Mouse (Mus musculus) embryonic facial prominence, embryonic 14.5 days (tissue): ENCODE results near the gene Dlg2. TPM values are rescaled to one million over a fixed set of nuclear protein-coding genes. Genes with fewer than 3 reads are reported as not detected.

Experiments
- ATAC-seq: fragments of 200-750 bp; cut with Nextera tagmentation; 2 replicates; pipeline ENCODE4 v1.8.0; 2017; ENCODE audit warnings: low read depth, moderate number of reproducible peaks, moderate TSS enrichment
- DNase-seq: peaks from one replicate; pipeline ENCODE4 v3.0.0-alpha.2; 2015; ENCODE audit warnings: low spot score
- H3K27ac ChIP-seq: fragments of 300-500 bp; sonication (generic); replicated peaks from 2 replicates; pipeline ENCODE4 v1.5.1; 2014; ENCODE audit warnings: low read depth, mild to moderate bottlenecking, low read length, moderate library complexity
- H3K27me3 ChIP-seq: fragments of 300-500 bp; sonication (generic); replicated peaks from 2 replicates; pipeline ENCODE4 v1.6.1; 2014; ENCODE audit warnings: low read length; ENCODE audit not compliant: control insufficient read depth, insufficient read depth
- H3K36me3 ChIP-seq: fragments of 300-500 bp; sonication (generic); 2 replicates; pipeline ENCODE4 v1.6.1; 2014; ENCODE audit warnings: low read length, mixed read lengths; ENCODE audit not compliant: control insufficient read depth, insufficient read depth
- H3K4me1 ChIP-seq: fragments of 300-500 bp; sonication (generic); 2 replicates; pipeline ENCODE4 v1.6.1; 2014; ENCODE audit warnings: antibody characterized with exemption, low read length; ENCODE audit not compliant: control insufficient read depth, insufficient read depth
- H3K4me2 ChIP-seq: fragments of 300-500 bp; sonication (generic); 2 replicates; pipeline ENCODE4 v1.6.1; 2014; ENCODE audit warnings: low read depth, mild to moderate bottlenecking, low read length, moderate library complexity, mixed read lengths
- H3K4me3 ChIP-seq: fragments of 300-500 bp; sonication (generic); 2 replicates; pipeline ENCODE4 v1.5.1; 2014; ENCODE audit warnings: low read depth, mild to moderate bottlenecking, low read length
- H3K9ac ChIP-seq: fragments of 300-500 bp; sonication (generic); 2 replicates; pipeline ENCODE4 v1.6.1; 2014; ENCODE audit warnings: low read depth, mild to moderate bottlenecking, low read length, moderate library complexity, mixed read lengths
- H3K9me3 ChIP-seq: fragments of 300-500 bp; sonication (generic); 2 replicates; pipeline ENCODE4 v1.6.1; 2016; ENCODE audit warnings: low read length; ENCODE audit not compliant: control insufficient read depth
- WGBS: fragments of 180-500 bp; shearing (Covaris S2); extraction: QIAGEN DNeasy Blood & Tissue Kit; methylation state at CpG from one replicate; pipeline ENCODE4 v1.1.7; 2014; 5-methylcytosine and 5-hydroxymethylcytosine counted together
- polyA plus RNA-seq: library from polyadenylated mRNA; unstranded; fragments of >200 nt; fragmentation: Nextera tagmentation; extraction: Ambion mirVana; gene quantifications from 2 replicates; pipeline ENCODE4 v1.2.1, GENCODE M21; 2014

Gene Dlg2
- polyA plus RNA-seq, 1 experiment from 2014 or later, result 5.1 TPM

- no peaks in the 10 kb centered on the region for H3K9me3 ChIP-seq
- H3K36me3 ChIP-seq, result no peaks in the 10 kb centered on the region
- DNase-seq, result peak; percentile 88
- ATAC-seq, result peak; percentile 85
- no peak overlapping the region for H3K9ac ChIP-seq
- 26% methylated on average over 3 of the region's 3 CpGs for WGBS
- H3K4me1 ChIP-seq, result peaks cover 11% of the 10 kb centered on the region; the same call in 1 of the 2 replicates
- no peak overlapping the region for H3K4me2 ChIP-seq
- no peak overlapping the region for H3K4me3 ChIP-seq
- H3K27me3 ChIP-seq, result no peaks in the 10 kb centered on the region
- no peak overlapping the region for H3K27ac ChIP-seq
Observed at GRCm38 (mm10) chr7:92485881-92486710, 2009.6 kb downstream of the Dlg2 start.

- H3K27ac ChIP-seq, result no peak overlapping the region
- no peak overlapping the region for H3K4me3 ChIP-seq
Observed at GRCm38 (mm10) chr7:92486878-92487277, 2010.4 kb downstream of the Dlg2 start.

GRCm38 (mm10) chr7:92492262-92492661 lies 2015.8 kb downstream of the Dlg2 start:
- DNase-seq, result peak; percentile 33
- no peak overlapping the region for H3K4me3 ChIP-seq
- H3K9ac ChIP-seq, result no peak overlapping the region
- 82% methylated on average over 1 of the region's 1 CpGs for WGBS
- H3K9me3 ChIP-seq, result no peaks in the 10 kb centered on the region
- ATAC-seq, result no peak
- no peaks in the 10 kb centered on the region for H3K27me3 ChIP-seq
- H3K4me2 ChIP-seq, result no peak overlapping the region
- no peaks in the 10 kb centered on the region for H3K4me1 ChIP-seq
- no peaks in the 10 kb centered on the region for H3K36me3 ChIP-seq
- H3K27ac ChIP-seq, result no peak overlapping the region

More at GRCm38 (mm10) chr7:92486878-92487277, 2010.4 kb downstream of the Dlg2 start:
- H3K4me1 ChIP-seq, result peaks cover 11% of the 10 kb centered on the region; the same call in 1 of the 2 replicates
- H3K9ac ChIP-seq, result no peak overlapping the region
- no peaks in the 10 kb centered on the region for H3K36me3 ChIP-seq
- H3K27me3 ChIP-seq, result no peaks in the 10 kb centered on the region
- no peak overlapping the region for H3K4me2 ChIP-seq
- ATAC-seq (no peak), DNase-seq (peak; percentile 13)
- WGBS, result 74% methylated on average over 4 of the region's 4 CpGs
- H3K9me3 ChIP-seq, result no peaks in the 10 kb centered on the region

- WGBS, result 76% methylated on average over 2 of the region's 2 CpGs
- Histone ChIP-seq H3K27me3 (no peaks in the 10 kb centered on the region), H3K27ac (no peak overlapping the region), H3K4me3 (no peak overlapping the region), H3K9me3 (no peaks in the 10 kb centered on the region), H3K9ac (no peak overlapping the region), H3K4me1 (no peaks in the 10 kb centered on the region), H3K4me2 (no peak overlapping the region), H3K36me3 (no peaks in the 10 kb centered on the region)
- ATAC-seq (no peak), DNase-seq (no peak)
Observed at GRCm38 (mm10) chr7:92493521-92493920, 2017.0 kb downstream of the Dlg2 start.

Other genes with a start within 250 kb of the Dlg2 start
- 0.14 TPM in 1 of 2 replicates, not detected in the other for gene Ccdc83, start 210.9 kb upstream of the Dlg2 start, polyA plus RNA-seq
- 29.7 and 34.6 TPM in 2 replicates for gene Sytl2, start 174.4 kb upstream of the Dlg2 start, polyA plus RNA-seq
- 1.9 and 2.1 TPM in 2 replicates for gene Ccdc89, start 50.1 kb upstream of the Dlg2 start, polyA plus RNA-seq
- 44.9 and 51.9 TPM in 2 replicates for gene Crebzf, start 33.9 kb upstream of the Dlg2 start, polyA plus RNA-seq
- gene Tmem126a, start 19.4 kb upstream of the Dlg2 start, polyA plus RNA-seq, result 94.1 and 97.9 TPM in 2 replicates
- gene Tmem126b, start 671 bp upstream of the Dlg2 start, polyA plus RNA-seq, result 34.2 and 34.3 TPM in 2 replicates